Mouse (Mus musculus) granulocyte monocyte progenitor cell, adult 5-6 weeks (primary cell): ENCODE data around the gene Foxf2. TPM values are rescaled to one million over a fixed set of nuclear protein-coding genes. Genes with fewer than 3 reads are reported as not detected.
A peak's percentile ranks its signal among the peaks of the same experiment; 100 is the strongest.

ENCODE experiments used
- ATAC-seq: replicated peaks from 2 replicates; pipeline ENCODE4 v1.8.0; 2016; ENCODE audit warnings: mild to moderate bottlenecking, moderate TSS enrichment, inconsistent platforms; ENCODE audit not compliant: poor library complexity, severe bottlenecking
- total RNA-seq, 2 experiments: library from RNA; stranded (forward) in 1 of 2; stranded (reverse) in 1 of 2; fragments of 200-712, 200-1000 nt in 1 of 2; fragments of >200 nt in 1 of 2; fragmentation: Nextera tagmentation in 1 of 2; gene quantifications; 2 replicates each; pipeline ENCODE4 v1.2.3; 2014 to 2017

The Foxf2 gene
- total RNA-seq (2014; fragmentation: Nextera tagmentation), result not detected in 2 replicates
- not detected in 2 replicates for total RNA-seq (2017)

GRCm38 (mm10) chr13:31625333-31626101 is at the start of gene Foxf2:
TSS of gene Foxf2 (plus strand) at chr13:31625816.
- ATAC-seq, result peak; percentile 31

GRCm38 (mm10) chr13:31576696-31577095 is 48.9 kb upstream of the Foxf2 start:
- no peak for ATAC-seq

GRCm38 (mm10) chr13:31577576-31577975 is 48.0 kb upstream of the Foxf2 start:
- ATAC-seq, result no peak

GRCm38 (mm10) chr13:31578389-31578788 is 47.2 kb upstream of the Foxf2 start:
- ATAC-seq, result no peak

GRCm38 (mm10) chr13:31579866-31580265 is 45.8 kb upstream of the Foxf2 start:
- ATAC-seq, result no peak

GRCm38 (mm10) chr13:31587341-31587740 is 38.3 kb upstream of the Foxf2 start:
- ATAC-seq, result no peak

- no peak for ATAC-seq
These were observed 26.0 kb upstream of the Foxf2 start for GRCm38 (mm10) chr13:31599576-31599975.

GRCm38 (mm10) chr13:31603964-31604363 is 21.7 kb upstream of the Foxf2 start:
- no peak for ATAC-seq

- no peak for ATAC-seq
These were observed 10.7 kb upstream of the Foxf2 start for GRCm38 (mm10) chr13:31614724-31615465.

GRCm38 (mm10) chr13:31615561-31616165 is 10.0 kb upstream of the Foxf2 start:
- ATAC-seq, result no peak

- no peak for ATAC-seq
These were observed 7.6 kb upstream of the Foxf2 start for GRCm38 (mm10) chr13:31618001-31618400.

- ATAC-seq, result peak; percentile 64
These were observed 7.2 kb upstream of the Foxf2 start for GRCm38 (mm10) chr13:31618416-31618815.

- ATAC-seq, result no peak
These were observed 6.5 kb upstream of the Foxf2 start for GRCm38 (mm10) chr13:31618919-31619655.

- no peak for ATAC-seq
These were observed 5.7 kb upstream of the Foxf2 start for GRCm38 (mm10) chr13:31619826-31620498.

- no peak for ATAC-seq
These were observed 5.1 kb upstream of the Foxf2 start for GRCm38 (mm10) chr13:31620499-31620847.

GRCm38 (mm10) chr13:31620937-31621336 is 4.7 kb upstream of the Foxf2 start:
- ATAC-seq, result no peak

GRCm38 (mm10) chr13:31621741-31622140 is 3.9 kb upstream of the Foxf2 start:
- ATAC-seq, result no peak

GRCm38 (mm10) chr13:31622371-31622770 is 3.2 kb upstream of the Foxf2 start:
- no peak for ATAC-seq

GRCm38 (mm10) chr13:31623291-31623690 is 2.3 kb upstream of the Foxf2 start:
- ATAC-seq, result no peak
